Mouse (Mus musculus) T-helper 1 cell (primary cell): ENCODE measurements around the gene Hist1h4d.
"Not testable (repeated sequence)": the region's sequence is repeated elsewhere in the genome, so short reads cannot be mapped to it uniquely, and the experiment has no call there.

Experiments
- in situ Hi-C: fragments of 300-600 bp; cut with MboI, MseI; formaldehyde crosslinking; loops from one replicate; pipeline ENCODE4 v1.15.1; 2025; ENCODE audit warnings: high pct_unique_total_duplicates

The Hist1h4d gene

GRCm38 (mm10) chr13:23591206-23591605, 9.8 kb downstream of the Hist1h4d start:
- in situ Hi-C loops = loop anchor here (5.0 kb wide), 1 partner anchor 159 kb away; no protein-coding TSS in a partner anchor

- in situ Hi-C loops = loop anchor here (5.0 kb wide), 1 partner anchor 160 kb away; no protein-coding TSS in a partner anchor
Measured at GRCm38 (mm10) chr13:23591886-23592285, 10.5 kb downstream of the Hist1h4d start.

GRCm38 (mm10) chr13:23592614-23593013, 11.2 kb downstream of the Hist1h4d start:
- in situ Hi-C loops = loop anchor here (5.0 kb wide), 1 partner anchor 160 kb away; no protein-coding TSS in a partner anchor

GRCm38 (mm10) chr13:23593051-23593770, 11.8 kb downstream of the Hist1h4d start:
- in situ Hi-C loops = loop anchor here (5.0 kb wide), 1 partner anchor 161 kb away; no protein-coding TSS in a partner anchor

- in situ Hi-C loops = no loop called here
Measured at GRCm38 (mm10) chr13:23595185-23595584, 13.8 kb downstream of the Hist1h4d start.

GRCm38 (mm10) chr13:23595622-23596372, 14.4 kb downstream of the Hist1h4d start:
- in situ Hi-C loops = no loop called here

- in situ Hi-C loops = no loop called here
Measured at GRCm38 (mm10) chr13:23597957-23598356, 16.6 kb downstream of the Hist1h4d start.

GRCm38 (mm10) chr13:23603182-23603699, 21.8 kb downstream of the Hist1h4d start:
- in situ Hi-C loops = loop anchor here (10.0 kb wide), 2 partner anchors 748 to 1402 kb away; partner anchors contain the start of gene Vmn1r211

- in situ Hi-C loops = loop anchor here (10.0 kb wide), 2 partner anchors 750 to 1400 kb away; partner anchors contain the start of gene Vmn1r211
Measured at GRCm38 (mm10) chr13:23604452-23604851, 23.1 kb downstream of the Hist1h4d start.

GRCm38 (mm10) chr13:23605052-23605451, 23.7 kb downstream of the Hist1h4d start:
- in situ Hi-C loops = loop anchor here (10.0 kb wide), 2 partner anchors 750 to 1400 kb away; partner anchors contain the start of gene Vmn1r211

GRCm38 (mm10) chr13:23609209-23609608, 27.8 kb downstream of the Hist1h4d start:
- in situ Hi-C loops = loop anchor here (10.0 kb wide), 2 partner anchors 754 to 1396 kb away; partner anchors contain the start of gene Vmn1r211

- in situ Hi-C loops = loop anchor here (10.0 kb wide), 2 partner anchors 755 to 1395 kb away; partner anchors contain the start of gene Vmn1r211
Measured at GRCm38 (mm10) chr13:23609844-23610243, 28.4 kb downstream of the Hist1h4d start.

GRCm38 (mm10) chr13:23610393-23610792, 29.0 kb downstream of the Hist1h4d start:
- in situ Hi-C loops = no loop called here

GRCm38 (mm10) chr13:23611638-23612037, 30.2 kb downstream of the Hist1h4d start:
- in situ Hi-C loops = no loop called here

GRCm38 (mm10) chr13:23620056-23620732, 38.8 kb downstream of the Hist1h4d start:
- in situ Hi-C loops = no loop called here

- in situ Hi-C loops = no loop called here
Measured at GRCm38 (mm10) chr13:23620733-23621531, 39.5 kb downstream of the Hist1h4d start, which contains the start of gene Hist1h2be. Gene Hist1h2be, minus strand, starts transcription at chr13:23621124.

GRCm38 (mm10) chr13:23621532-23622174, 40.3 kb downstream of the Hist1h4d start:
- in situ Hi-C loops = no loop called here

- in situ Hi-C loops = not testable (repeated sequence)
Measured at GRCm38 (mm10) chr13:23622175-23622671, 40.8 kb downstream of the Hist1h4d start, which contains the start of gene Hist1h1e. Gene Hist1h1e, minus strand, starts transcription at chr13:23622558.

- in situ Hi-C loops = no loop called here
Measured at GRCm38 (mm10) chr13:23622861-23623450, 41.6 kb downstream of the Hist1h4d start.
